Mouse (Mus musculus) forebrain, embryonic 10.5 days (tissue): ENCODE results near the gene Fam166a. TPM values are rescaled to one million over a fixed set of nuclear protein-coding genes. Genes with fewer than 3 reads are reported as not detected.

Source experiments
- DNase-seq: peaks from one replicate; pipeline ENCODE4 v3.0.0-alpha.2; 2017; ENCODE audit warnings: low spot score; ENCODE audit errors: extremely low spot score
- H3K27ac ChIP-seq: fragments of 300-500 bp; sonication (generic); 2 replicates; pipeline ENCODE4 v1.5.1; 2016; ENCODE audit warnings: mild to moderate bottlenecking
- H3K27me3 ChIP-seq: fragments of 300-500 bp; sonication (generic); 2 replicates; pipeline ENCODE4 v1.6.1; 2016; ENCODE audit warnings: mild to moderate bottlenecking; ENCODE audit not compliant: poor library complexity, severe bottlenecking
- H3K36me3 ChIP-seq: fragments of 300-500 bp; sonication (generic); replicated peaks from 2 replicates; pipeline ENCODE4 v1.6.1; 2016; ENCODE audit warnings: mild to moderate bottlenecking, moderate library complexity
- H3K4me1 ChIP-seq: fragments of 300-500 bp; sonication (generic); 2 replicates; pipeline ENCODE4 v1.6.1; 2016
- H3K4me3 ChIP-seq: fragments of 300-500 bp; sonication (generic); 2 replicates; pipeline ENCODE4 v1.5.1; 2016; ENCODE audit warnings: mild to moderate bottlenecking, moderate library complexity
- H3K9me3 ChIP-seq: fragments of 300-500 bp; sonication (generic); 2 replicates; pipeline ENCODE4 v1.6.1; 2016; ENCODE audit warnings: mild to moderate bottlenecking, moderate library complexity
- WGBS: fragments of 180-500 bp; shearing (Covaris S2); methylation state at CpG from one replicate; pipeline ENCODE4 v1.1.7; 2016; 5-methylcytosine and 5-hydroxymethylcytosine counted together
- polyA plus RNA-seq: library from polyadenylated mRNA; unstranded; fragments of >200 nt; fragmentation: Nextera tagmentation; extraction: Ambion mirVana; gene quantifications from 2 replicates; pipeline ENCODE4 v1.2.1, GENCODE M21; 2016

Fam166a gene
- polyA plus RNA-seq, 1 experiment from 2014 or later: 0.67 TPM

DNA sequence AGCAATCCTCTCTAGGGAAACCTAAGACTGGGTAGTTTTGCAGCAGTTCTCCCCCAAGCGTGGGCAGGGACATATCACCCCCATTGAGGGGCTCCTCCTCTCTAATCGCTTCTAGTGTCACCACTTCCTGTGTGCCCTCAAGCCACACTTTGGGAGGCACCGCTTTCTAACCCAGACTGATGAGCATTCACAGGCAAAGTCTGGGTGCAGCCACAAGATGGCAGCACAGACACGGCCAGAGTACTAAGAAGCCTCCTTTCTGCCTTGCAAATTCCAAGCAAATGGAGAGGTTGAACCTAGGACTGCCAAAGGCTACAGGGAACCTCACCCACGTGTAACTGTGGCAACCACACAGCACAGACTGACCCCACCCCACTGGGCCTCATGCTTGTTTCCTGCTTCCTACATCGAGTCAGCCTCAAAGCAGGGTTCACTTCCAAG lies 25.2 kb upstream of the Fam166a start:
- Histone ChIP-seq H3K27ac (no peak overlapping the region), H3K4me3 (no peak overlapping the region), H3K27me3 (peaks cover 45% of the 10 kb centered on the region), H3K9me3 (no peaks in the 10 kb centered on the region), H3K4me1 (peaks cover 45% of the 10 kb centered on the region), H3K36me3 (peaks cover 6% of the 10 kb centered on the region)
- DNase-seq: peak; percentile 84
- 5% methylated on average over 6 of the region's 6 CpGs for WGBS

DNA sequence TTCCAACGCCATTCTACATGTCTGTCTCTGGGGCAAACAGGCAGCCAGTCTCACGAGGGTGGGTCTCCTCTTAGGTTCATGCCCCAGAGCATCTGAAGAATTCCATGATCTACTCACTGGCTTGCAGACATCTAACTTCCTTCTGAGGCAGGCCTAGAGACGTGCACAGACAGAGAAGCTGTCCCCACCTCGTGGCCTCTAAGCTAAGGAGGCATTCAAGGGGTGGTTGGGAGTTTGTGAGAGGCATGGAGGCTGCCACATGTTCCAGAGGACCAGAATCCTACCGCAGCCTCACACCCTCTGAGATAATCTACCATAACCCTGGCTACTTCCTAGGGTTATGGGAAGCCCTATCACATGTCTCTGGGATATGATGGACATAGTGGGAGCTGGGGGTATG lies 24.5 kb upstream of the Fam166a start:
- H3K4me1 ChIP-seq: peaks cover 45% of the 10 kb centered on the region
- peaks cover 45% of the 10 kb centered on the region for H3K27me3 ChIP-seq
- peaks cover 12% of the 10 kb centered on the region for H3K36me3 ChIP-seq
- no peak overlapping the region for H3K27ac ChIP-seq
- no peak overlapping the region for H3K4me3 ChIP-seq
- DNase-seq: no peak
- 80% methylated on average over 5 of the region's 5 CpGs for WGBS
- H3K9me3 ChIP-seq: no peaks in the 10 kb centered on the region

DNA sequence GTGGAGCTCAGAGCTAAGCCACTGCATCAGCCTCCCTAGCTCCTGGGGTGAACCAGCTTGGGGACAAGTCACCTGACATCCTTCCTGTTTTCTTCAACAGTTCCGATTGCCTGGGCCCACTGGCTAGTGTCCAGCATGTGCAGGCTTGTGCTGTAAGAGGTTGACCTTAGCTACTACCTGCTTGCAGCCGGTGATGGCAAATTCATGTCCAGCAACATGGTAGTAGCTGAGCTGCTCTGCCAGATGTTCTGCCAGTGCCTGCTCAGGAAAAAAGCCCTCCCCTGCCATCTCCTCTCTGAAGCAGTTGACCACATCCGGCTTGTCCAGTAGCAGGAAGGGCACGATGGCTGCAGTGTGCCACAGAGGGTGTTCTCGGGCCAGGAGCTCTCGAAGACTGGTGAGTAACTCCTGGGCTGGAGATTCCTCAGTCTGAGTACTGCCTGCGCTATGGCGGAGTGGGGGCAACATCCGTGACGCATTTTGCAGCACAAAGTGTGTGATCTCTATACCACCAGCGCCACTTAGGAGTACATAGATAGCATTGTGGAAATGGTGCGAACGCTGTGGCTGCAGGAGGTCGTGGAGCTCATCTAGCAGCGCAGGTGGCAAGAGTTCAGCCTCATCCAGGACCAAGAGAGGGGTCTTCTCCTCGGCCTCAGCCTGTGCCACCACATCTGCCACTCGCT lies 23.9 kb upstream of the Fam166a start:
- H3K9me3 ChIP-seq: no peaks in the 10 kb centered on the region
- DNase-seq: no peak
- H3K4me3 ChIP-seq: 0 out of 2 replicates have a peak overlapping the region, but pooled peaks have one; percentile 38
- H3K4me1 ChIP-seq: peaks cover 45% of the 10 kb centered on the region
- H3K27me3 ChIP-seq: peaks cover 45% of the 10 kb centered on the region
- H3K36me3 ChIP-seq: peaks cover 18% of the 10 kb centered on the region
- H3K27ac ChIP-seq: no peak overlapping the region
- 85% methylated on average over 17 of the region's 17 CpGs for WGBS

DNA sequence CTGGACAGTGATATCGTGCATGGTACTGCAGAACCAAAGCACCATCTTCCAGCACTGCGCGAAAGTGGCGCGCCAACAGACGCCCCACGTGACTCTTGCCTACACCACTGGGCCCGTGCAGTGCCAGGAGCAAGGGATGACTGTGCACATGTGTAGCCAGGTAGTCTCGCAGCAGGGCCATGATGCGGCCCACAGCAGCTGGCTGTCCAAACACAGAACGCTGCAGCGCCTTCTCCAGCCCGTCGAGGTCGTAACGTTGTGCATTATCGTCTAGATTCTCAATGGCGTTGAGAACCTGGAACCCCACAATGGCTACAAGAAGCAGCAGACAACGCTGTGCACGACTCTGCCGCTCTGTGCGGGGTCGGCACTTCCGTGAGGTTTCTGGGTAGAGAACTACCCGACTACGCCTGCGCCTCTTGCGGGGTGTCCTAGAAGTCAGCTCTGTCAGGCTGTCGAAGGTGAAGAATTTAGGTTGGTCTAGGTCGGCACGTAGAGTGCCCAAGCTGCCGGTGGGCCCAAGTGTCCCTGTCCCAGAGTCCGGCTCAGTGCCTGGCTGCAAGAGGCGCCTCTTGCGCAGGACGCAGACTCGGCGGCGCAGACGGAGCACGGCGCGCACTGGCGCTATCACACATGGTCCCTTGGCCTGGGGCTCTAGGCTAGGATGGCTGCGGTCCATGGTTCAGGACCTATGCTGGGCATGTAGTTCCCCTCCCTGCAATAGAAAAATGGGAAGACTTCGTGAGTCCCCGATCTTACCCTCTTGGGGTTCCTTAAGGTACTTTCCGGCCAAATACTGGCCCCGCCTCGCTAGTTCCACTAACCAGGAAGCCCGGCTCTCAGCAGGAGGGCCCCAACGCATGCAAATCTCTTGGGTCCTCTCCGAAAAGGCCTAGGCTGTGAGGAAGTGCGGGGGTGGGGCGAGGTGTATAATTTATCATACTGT lies 23.1 kb upstream of the Fam166a start:
- DNase-seq: no peak
- peaks cover 45% of the 10 kb centered on the region for H3K27me3 ChIP-seq
- H3K9me3 ChIP-seq: no peaks in the 10 kb centered on the region
- peaks cover 26% of the 10 kb centered on the region for H3K36me3 ChIP-seq
- peak overlapping the region; percentile 22; the same call in 1 of the 2 replicates for H3K27ac ChIP-seq
- H3K4me3 ChIP-seq: peak overlapping the region; percentile 38
- peaks cover 45% of the 10 kb centered on the region for H3K4me1 ChIP-seq
- WGBS: 19% methylated on average over 55 of the region's 55 CpGs

DNA sequence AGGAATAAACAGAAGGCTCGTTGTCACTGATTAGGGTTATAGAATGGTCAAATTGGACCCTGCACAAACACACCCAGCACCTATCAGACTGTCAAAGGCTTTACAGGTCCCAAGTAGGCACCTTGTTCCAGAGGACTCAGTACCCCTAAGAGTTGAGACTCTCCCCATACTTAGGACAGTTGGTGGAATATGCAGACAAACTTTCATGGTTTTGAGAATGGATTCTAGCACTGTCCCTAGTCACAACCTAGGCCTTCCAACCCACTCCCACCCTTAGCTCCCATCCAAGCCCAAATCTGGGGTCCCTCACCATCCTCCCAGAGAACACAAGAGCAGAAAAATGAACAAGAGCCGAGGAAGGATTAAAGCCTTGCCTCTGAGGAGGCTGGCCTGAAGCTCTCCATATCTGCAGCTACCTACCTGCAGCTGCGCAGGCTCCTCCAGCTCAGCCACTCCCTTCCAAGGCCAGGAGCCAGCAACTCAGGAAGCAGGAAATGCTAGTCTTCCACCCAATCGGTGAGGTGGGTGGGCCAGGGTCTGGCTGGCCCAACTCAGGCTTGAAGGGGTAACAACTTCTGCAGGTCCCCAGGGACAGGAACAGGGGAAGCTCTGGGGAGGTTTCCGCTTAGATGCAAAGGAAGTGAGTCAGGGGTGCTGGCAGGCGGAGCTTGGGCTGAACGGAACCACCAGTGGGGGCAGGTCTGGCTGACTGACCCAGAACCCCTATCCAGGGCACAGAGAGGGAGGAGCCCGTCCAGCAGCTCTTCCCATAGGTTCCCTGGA lies 22.2 kb upstream of the Fam166a start, which contains the start of gene Tor4a:
Tor4a (minus strand) TSS at position 715 of the 783 bp plus-strand sequence.
- H3K9me3 ChIP-seq: no peaks in the 10 kb centered on the region
- peaks cover 35% of the 10 kb centered on the region for H3K36me3 ChIP-seq
- H3K4me1 ChIP-seq: peaks cover 45% of the 10 kb centered on the region
- no peak for DNase-seq
- H3K27ac ChIP-seq: peak within 1 kb of the TSS; percentile 22; the same call in 1 of the 2 replicates
- WGBS: 10% methylated on average over 8 of the region's 8 CpGs
- peak within 1 kb of the TSS; percentile 38 for H3K4me3 ChIP-seq
- peaks cover 45% of the 10 kb centered on the region for H3K27me3 ChIP-seq

DNA sequence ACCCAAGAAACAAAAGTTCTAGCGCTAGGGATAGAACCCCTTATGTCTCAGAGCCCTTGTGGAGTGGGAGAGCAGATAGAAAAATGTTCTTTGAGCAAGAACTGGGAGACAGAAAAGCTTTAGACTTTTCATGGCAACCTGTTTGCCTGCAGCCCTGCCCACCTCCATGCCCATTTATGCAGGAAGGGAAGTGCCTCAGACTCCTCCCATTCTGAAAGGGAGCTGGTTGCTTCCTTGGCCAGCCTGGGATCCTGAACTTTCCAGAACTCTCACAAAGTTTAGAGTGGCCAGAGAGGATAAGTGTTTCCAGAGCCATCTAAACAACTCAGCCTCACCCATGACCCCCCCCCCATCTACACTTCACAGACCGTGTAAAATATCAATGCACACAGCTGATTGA lies 21.4 kb upstream of the Fam166a start:
- H3K9me3 ChIP-seq: no peaks in the 10 kb centered on the region
- peaks cover 45% of the 10 kb centered on the region for H3K27me3 ChIP-seq

DNA sequence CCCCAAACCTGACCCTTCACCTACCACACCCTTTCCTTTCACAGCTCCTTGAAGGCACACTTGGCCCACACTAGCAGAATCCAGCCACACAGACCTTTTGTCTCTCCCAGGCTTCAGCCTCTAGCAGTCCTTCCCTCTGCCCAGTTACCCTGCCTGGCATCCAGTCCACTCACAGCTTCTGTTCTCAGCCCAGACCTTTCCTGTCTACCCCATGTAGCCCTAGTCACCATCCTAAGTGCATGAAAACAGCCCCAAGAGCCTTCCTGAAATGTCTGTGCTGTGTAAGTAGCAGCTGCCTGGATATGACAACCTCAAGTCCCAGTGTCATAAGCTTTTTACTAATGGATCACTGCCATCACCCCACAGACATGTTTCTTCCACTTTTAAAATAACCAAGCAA lies 20.6 kb upstream of the Fam166a start:
- Histone ChIP-seq H3K36me3 (peaks cover 51% of the 10 kb centered on the region), H3K27me3 (peaks cover 45% of the 10 kb centered on the region), H3K9me3 (no peaks in the 10 kb centered on the region), H3K27ac (no peak overlapping the region), H3K4me1 (peaks cover 44% of the 10 kb centered on the region), H3K4me3 (no peak overlapping the region)
- DNase-seq: no peak

More for the DNA sequence above, 21.4 kb upstream of the Fam166a start:
- Histone ChIP-seq H3K4me3 (0 out of 2 replicates have a peak overlapping the region, but pooled peaks have one; percentile 21), H3K36me3 (peaks cover 43% of the 10 kb centered on the region), H3K27ac (no peak overlapping the region), H3K4me1 (peaks cover 45% of the 10 kb centered on the region)
- 22% methylated on average over 2 of the region's 2 CpGs for WGBS
- no peak for DNase-seq

DNA sequence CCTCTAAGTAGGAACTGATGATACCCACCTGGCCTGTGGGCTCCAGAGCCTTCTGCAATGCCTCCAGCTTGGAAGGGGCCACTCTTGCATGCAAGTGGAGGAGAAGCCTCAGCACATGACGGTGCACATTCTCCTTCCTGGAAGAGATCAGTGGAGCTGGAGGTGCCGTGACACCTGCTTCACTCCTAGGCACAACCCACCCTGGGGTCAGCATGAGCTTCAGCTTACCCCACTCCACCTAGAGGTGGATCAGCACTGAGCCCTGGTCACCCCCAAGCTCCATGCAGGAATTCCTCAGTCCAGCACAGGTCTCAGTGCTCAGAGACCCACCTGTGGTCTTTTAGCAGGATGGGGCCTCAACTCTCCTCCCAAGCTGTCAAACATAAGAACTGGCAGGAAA lies 17.9 kb upstream of the Fam166a start:
- H3K36me3 ChIP-seq: peaks cover 78% of the 10 kb centered on the region
- H3K27me3 ChIP-seq: peaks cover 24% of the 10 kb centered on the region
- H3K9me3 ChIP-seq: no peaks in the 10 kb centered on the region
- no peak overlapping the region for H3K4me3 ChIP-seq
- WGBS: 100% methylated on average over 2 of the region's 2 CpGs
- no peak overlapping the region for H3K27ac ChIP-seq
- H3K4me1 ChIP-seq: peaks cover 25% of the 10 kb centered on the region
- no peak for DNase-seq

DNA sequence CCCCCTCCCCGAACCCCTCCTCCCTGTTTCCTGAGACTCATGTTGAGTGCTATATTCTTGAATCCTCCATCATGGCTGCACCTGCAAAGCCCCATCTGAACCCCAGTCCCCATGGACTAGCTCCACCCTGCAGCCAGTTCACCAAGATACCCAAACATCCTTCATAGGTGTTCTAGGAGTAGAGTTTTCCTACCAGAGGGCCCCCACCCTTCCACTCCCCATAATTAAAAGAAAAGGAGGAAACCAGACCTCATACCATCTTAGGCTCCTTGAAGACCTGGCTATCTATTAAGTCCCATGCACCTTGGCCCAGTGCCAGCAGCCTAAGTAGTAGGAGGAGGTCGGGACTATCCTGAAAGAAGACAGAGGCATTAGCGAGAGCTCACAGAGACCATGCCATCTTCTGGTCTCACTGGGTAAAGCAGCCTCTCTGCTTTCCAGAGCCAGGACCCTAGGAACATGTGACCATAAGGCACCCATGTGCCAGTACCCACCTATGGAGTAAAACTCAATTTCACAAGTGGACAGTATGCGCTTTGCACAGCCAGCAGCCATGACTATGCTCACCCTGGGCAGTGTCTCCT lies 14.8 kb upstream of the Fam166a start:
- no peak overlapping the region for H3K27ac ChIP-seq
- no peaks in the 10 kb centered on the region for H3K27me3 ChIP-seq
- 76% methylated on average over 4 of the region's 4 CpGs for WGBS
- H3K9me3 ChIP-seq: no peaks in the 10 kb centered on the region
- peaks cover 99% of the 10 kb centered on the region for H3K36me3 ChIP-seq
- DNase-seq: no peak
- 0 out of 2 replicates have a peak, but pooled peaks cover under 1% of the 10 kb centered on the region for H3K4me1 ChIP-seq
- H3K4me3 ChIP-seq: no peak overlapping the region

DNA sequence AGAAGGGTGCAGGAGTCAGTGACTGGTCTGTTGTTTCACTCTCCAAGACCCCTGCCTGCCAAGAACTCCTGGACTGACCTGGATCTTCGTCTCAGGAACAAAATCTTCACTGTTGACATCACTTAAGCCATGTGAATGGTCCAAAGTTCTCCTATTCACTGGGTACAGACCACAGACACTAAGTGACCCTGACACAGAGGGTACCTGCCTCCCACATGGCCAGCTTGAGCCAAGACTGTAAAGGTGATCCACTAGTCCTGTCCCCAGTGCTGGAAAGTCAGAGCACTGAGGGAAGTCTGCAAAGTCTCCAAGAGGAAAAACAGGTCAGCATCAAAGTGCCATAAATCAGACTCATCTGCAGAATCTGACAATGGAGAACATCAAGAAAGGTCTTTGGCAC lies 11.0 kb upstream of the Fam166a start:
- peaks cover 6% of the 10 kb centered on the region for H3K27me3 ChIP-seq
- WGBS: 91% methylated on average over 1 of the region's 1 CpGs
- H3K4me1 ChIP-seq: peaks cover 26% of the 10 kb centered on the region
- no peaks in the 10 kb centered on the region for H3K9me3 ChIP-seq
- DNase-seq: no peak
- no peak overlapping the region for H3K4me3 ChIP-seq
- no peak overlapping the region for H3K27ac ChIP-seq
- H3K36me3 ChIP-seq: peaks cover 71% of the 10 kb centered on the region

DNA sequence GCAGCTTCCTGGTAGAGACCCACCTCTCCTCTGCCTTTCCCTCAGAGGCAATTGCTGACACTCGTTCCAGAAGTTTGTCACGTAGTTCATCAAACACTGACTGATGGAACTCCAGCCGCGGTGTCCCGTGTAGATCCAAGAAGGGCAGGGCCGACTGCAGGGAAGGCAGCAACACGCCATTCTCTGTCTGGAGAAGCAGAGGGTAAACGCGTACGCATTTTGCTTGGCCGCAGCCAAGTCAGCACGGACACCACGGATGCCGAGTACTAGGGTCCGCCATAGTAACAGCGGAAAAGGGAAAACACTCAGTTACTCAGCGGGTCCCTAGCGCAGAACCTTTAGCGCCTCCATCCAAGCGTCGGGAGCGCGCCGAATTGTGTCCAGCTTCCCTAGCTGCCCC lies 7.9 kb upstream of the Fam166a start:
- DNase-seq: no peak
- peaks cover 40% of the 10 kb centered on the region for H3K36me3 ChIP-seq
- H3K27me3 ChIP-seq: peaks cover 22% of the 10 kb centered on the region
- WGBS: 1% methylated on average over 24 of the region's 24 CpGs
- peaks cover 26% of the 10 kb centered on the region for H3K4me1 ChIP-seq
- peak overlapping the region; percentile 95 for H3K4me3 ChIP-seq
- peak overlapping the region; percentile 99 for H3K27ac ChIP-seq
- no peaks in the 10 kb centered on the region for H3K9me3 ChIP-seq

DNA sequence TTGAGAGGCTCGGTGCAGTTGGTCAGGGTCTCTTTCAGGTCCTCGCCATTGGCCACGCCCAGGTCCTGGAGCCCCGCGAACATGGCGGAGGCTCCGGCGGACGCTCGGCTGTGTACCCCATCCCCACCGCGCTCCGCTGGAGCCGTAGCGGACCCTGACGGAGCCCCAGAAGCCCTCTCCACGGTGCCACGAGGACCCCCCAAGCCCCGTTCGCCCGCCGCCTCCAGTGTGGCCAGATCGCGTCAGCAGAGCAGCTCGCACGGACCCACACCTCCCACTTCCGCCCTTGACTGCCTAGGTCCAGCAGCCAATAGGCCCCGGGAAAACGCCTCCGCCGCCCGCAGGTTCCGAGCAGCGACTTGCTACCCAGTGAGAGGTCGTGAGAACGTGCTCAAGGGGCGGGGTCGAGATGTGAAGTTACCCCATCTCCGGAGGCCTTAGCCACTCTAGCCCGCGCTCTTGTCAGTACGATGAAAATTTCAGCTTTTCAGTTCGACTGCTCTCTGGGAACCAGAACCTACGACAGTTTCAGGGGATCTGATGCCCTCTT lies 7.3 kb upstream of the Fam166a start, which contains the start of gene Nelfb:
Nelfb (minus strand) TSS at position 369 of the 550 bp plus-strand sequence.
- DNase-seq: peak; percentile 95
- under 1% methylated on average over 44 of the region's 44 CpGs for whole genome bisulfite sequencing
- Histone ChIP-seq H3K9me3 (no peaks in the 10 kb centered on the region), H3K27me3 (peaks cover 22% of the 10 kb centered on the region), H3K27ac (peak within 1 kb of the TSS; percentile 99), H3K4me1 (peaks cover 26% of the 10 kb centered on the region), H3K36me3 (peaks cover 35% of the 10 kb centered on the region), H3K4me3 (peak within 1 kb of the TSS; percentile 95)
